Mouse (Mus musculus): ENCODE measurements around the gene Irs2.

DNA sequence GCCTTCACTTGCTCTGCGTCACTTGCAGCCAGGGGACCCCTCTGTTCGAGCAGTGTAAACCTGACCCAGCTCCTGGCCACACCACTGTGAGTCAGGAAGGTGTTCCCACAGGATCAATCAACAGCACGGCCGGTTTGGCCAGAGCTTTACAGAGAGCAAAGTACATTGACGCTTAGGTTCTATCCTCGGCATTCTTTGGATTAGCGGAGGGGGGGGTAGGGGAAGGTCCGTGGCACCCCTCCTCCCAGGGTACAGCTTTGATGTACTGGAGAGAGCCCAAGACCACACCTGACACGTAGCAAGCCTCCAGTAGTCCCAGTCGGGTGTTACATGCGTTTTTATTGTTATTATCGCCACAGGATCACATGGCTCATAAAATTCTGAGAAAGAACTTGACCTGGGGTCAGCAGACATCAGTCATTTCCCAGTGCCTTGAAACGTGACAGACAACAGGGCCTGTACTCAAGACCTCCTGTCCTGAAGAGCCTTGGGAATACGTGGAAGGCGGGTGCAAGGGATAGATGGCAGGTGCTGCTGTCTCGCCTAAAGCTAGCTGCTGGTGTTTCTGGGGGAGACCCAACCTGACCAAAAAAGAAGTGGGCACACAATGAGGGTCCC is 47.4 kb upstream of the Irs2 start:
- TF ChIP-seq CTCF (conservative IDR thresholded peaks at IDR 0.05; ENCODE audit: low read length) (no peak), NANOG (IDR thresholded peaks at IDR 0.05; ENCODE audit: borderline replicate concordance, low read length) (no peak), POU5F1 (IDR thresholded peaks at IDR 0.05; ENCODE audit: borderline replicate concordance, low read length) (no peak)

Measured in E14TG2a.4 (cell line).